Mouse (Mus musculus) embryonic facial prominence, embryonic 12.5 days (tissue): Measurements from ENCODE around the gene Ky. TPM values are rescaled to one million over a fixed set of nuclear protein-coding genes. Genes with fewer than 3 reads are reported as not detected.

ENCODE experiments used
- ATAC-seq: fragments of 200-750 bp; cut with Nextera tagmentation; 2 replicates; pipeline ENCODE4 v1.8.0; 2017; ENCODE audit not compliant: insufficient number of reproducible peaks, insufficient read depth, low FRiP score, low TSS enrichment
- H3K27ac ChIP-seq: fragments of 300-500 bp; sonication (generic); 2 replicates; pipeline ENCODE4 v1.5.1; 2016; ENCODE audit warnings: mild to moderate bottlenecking
- H3K27me3 ChIP-seq: fragments of 300-500 bp; sonication (generic); 2 replicates; pipeline ENCODE4 v1.6.1; 2016; ENCODE audit warnings: mild to moderate bottlenecking, moderate library complexity
- H3K36me3 ChIP-seq: fragments of 300-500 bp; sonication (generic); 2 replicates; pipeline ENCODE4 v1.6.1; 2016; ENCODE audit warnings: mild to moderate bottlenecking
- H3K4me1 ChIP-seq: fragments of 300-500 bp; sonication (generic); 2 replicates; pipeline ENCODE4 v1.6.1; 2016
- H3K4me2 ChIP-seq: fragments of 300-500 bp; sonication (generic); replicated peaks from 2 replicates; pipeline ENCODE4 v1.6.1; 2016; ENCODE audit warnings: mild to moderate bottlenecking, moderate library complexity
- H3K4me3 ChIP-seq: fragments of 300-500 bp; sonication (generic); 2 replicates; pipeline ENCODE4 v1.5.1; 2016; ENCODE audit warnings: mild to moderate bottlenecking
- H3K9ac ChIP-seq: fragments of 300-500 bp; sonication (generic); 2 replicates; pipeline ENCODE4 v1.6.1; 2016; ENCODE audit warnings: mild to moderate bottlenecking, moderate library complexity
- H3K9me3 ChIP-seq: fragments of 300-500 bp; sonication (generic); 2 replicates; pipeline ENCODE4 v1.6.1; 2016; ENCODE audit warnings: mild to moderate bottlenecking, moderate library complexity
- WGBS: fragments of 180-500 bp; shearing (Covaris S2); methylation state at CpG from one replicate; pipeline ENCODE4 v1.1.7; 2016; 5-methylcytosine and 5-hydroxymethylcytosine counted together
- polyA plus RNA-seq: library from polyadenylated mRNA; unstranded; fragments of >200 nt; fragmentation: Nextera tagmentation; extraction: Ambion mirVana; gene quantifications from 2 replicates; pipeline ENCODE4 v1.2.1, GENCODE M21; 2016

Ky gene
- 0.12 and 0.18 TPM in 2 replicates for polyA plus RNA-seq

DNA sequence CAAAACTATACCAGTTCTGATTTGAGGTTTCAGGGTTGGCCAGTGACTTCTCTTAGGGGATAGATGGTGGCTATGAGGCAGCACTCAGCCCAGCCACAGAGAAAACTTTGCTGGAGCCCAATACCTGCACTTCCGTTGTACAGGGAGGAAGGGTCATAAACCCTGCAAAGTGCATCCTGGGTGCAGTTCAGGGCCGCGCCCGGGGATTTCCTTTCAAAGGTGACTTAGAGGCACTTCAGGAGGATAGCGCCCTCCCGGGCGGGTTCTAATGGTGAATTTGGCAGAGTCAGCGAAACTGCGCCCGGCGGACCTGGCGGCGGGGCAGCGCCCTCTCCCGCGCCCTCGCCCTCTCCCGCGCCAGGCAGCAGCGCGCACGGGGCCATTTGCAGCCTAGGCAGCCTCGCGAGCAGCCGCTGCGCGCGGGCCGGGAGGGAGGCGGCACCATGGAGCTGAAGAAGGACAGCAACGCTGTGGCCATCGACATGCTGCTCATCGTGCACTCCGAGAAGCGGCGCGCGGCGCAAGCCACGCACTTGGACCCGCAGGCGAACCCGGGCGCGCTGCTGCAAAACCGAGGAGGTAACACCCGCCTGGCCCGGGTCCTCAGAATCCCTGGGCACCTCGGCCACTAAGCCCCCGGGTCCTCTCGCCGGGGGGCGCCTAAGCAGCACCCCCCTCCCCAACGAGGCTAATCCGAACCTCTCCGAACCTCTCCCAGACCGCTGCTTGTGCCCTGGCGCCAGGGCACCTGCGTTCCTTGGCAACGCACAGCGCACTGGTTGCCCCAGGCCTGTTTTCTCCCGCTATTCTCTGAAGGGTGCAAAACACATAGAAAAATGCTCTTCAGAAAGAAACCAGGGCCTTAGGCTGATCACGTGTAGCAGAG lies at the start of gene Ky:
Ky (plus strand) TSS at position 51 of the 886 bp plus-strand sequence.
- no peak within 1 kb of the TSS for H3K27ac ChIP-seq

GRCm38 (mm10) chr9:102462251-102462650 lies 43.3 kb upstream of the Ky start:
- no peak overlapping the region for H3K4me2 ChIP-seq
- no peak for ATAC-seq
- H3K4me3 ChIP-seq = no peak overlapping the region
- WGBS = 95% methylated on average over 10 of the region's 10 CpGs
- H3K9ac ChIP-seq = no peak overlapping the region
- H3K9me3 ChIP-seq = no peaks in the 10 kb centered on the region
- H3K27ac ChIP-seq = no peak overlapping the region
- H3K27me3 ChIP-seq = no peaks in the 10 kb centered on the region
- no peaks in the 10 kb centered on the region for H3K4me1 ChIP-seq
- no peaks in the 10 kb centered on the region for H3K36me3 ChIP-seq

More for the DNA sequence above, at the start of gene Ky:
- no peak for ATAC-seq
- Histone ChIP-seq H3K4me2 (peak within 1 kb of the TSS; percentile 84), H3K4me3 (peak within 1 kb of the TSS; percentile 42), H3K9me3 (no peaks in the 10 kb centered on the region), H3K27me3 (peaks cover 50% of the 10 kb centered on the region), H3K9ac (peak within 1 kb of the TSS; percentile 12; the same call in 1 of the 2 replicates), H3K36me3 (no peaks in the 10 kb centered on the region), H3K4me1 (no peaks in the 10 kb centered on the region)
- WGBS = 1% methylated on average over 63 of the region's 63 CpGs

GRCm38 (mm10) chr9:102465044-102465443 lies 40.5 kb upstream of the Ky start:
- WGBS = 87% methylated on average over 3 of the region's 3 CpGs
- H3K36me3 ChIP-seq = no peaks in the 10 kb centered on the region
- no peak overlapping the region for H3K27ac ChIP-seq
- H3K27me3 ChIP-seq = no peaks in the 10 kb centered on the region
- H3K4me2 ChIP-seq = no peak overlapping the region
- no peak overlapping the region for H3K4me3 ChIP-seq
- no peaks in the 10 kb centered on the region for H3K4me1 ChIP-seq
- H3K9ac ChIP-seq = no peak overlapping the region
- no peak for ATAC-seq
- no peaks in the 10 kb centered on the region for H3K9me3 ChIP-seq

DNA sequence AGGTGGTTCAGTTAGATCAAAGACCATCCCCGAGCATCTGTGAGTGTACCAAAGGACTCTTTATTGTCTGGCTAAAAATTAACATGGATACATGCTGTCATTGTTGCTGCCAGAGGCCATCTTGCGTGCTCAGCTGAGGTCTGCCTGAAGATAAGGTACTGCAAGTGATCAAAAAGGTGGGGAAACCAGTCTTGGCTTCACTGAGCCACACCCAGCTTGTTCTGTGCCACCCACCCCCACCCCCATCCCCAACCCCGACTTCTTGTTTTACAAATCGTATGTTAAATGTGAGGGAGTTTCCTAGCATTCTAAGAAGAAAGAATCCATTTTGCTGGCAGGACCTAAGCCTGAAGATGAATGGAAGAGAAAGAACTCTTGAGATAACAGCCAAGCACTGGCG lies 39.8 kb upstream of the Ky start:
- no peak overlapping the region for H3K27ac ChIP-seq
- no peaks in the 10 kb centered on the region for H3K27me3 ChIP-seq
- H3K9me3 ChIP-seq = no peaks in the 10 kb centered on the region
- no peak for ATAC-seq
- no peaks in the 10 kb centered on the region for H3K36me3 ChIP-seq
- WGBS = 85% methylated on average over 5 of the region's 5 CpGs
- no peak overlapping the region for H3K4me3 ChIP-seq
- H3K4me2 ChIP-seq = no peak overlapping the region
- no peaks in the 10 kb centered on the region for H3K4me1 ChIP-seq
- no peak overlapping the region for H3K9ac ChIP-seq

DNA sequence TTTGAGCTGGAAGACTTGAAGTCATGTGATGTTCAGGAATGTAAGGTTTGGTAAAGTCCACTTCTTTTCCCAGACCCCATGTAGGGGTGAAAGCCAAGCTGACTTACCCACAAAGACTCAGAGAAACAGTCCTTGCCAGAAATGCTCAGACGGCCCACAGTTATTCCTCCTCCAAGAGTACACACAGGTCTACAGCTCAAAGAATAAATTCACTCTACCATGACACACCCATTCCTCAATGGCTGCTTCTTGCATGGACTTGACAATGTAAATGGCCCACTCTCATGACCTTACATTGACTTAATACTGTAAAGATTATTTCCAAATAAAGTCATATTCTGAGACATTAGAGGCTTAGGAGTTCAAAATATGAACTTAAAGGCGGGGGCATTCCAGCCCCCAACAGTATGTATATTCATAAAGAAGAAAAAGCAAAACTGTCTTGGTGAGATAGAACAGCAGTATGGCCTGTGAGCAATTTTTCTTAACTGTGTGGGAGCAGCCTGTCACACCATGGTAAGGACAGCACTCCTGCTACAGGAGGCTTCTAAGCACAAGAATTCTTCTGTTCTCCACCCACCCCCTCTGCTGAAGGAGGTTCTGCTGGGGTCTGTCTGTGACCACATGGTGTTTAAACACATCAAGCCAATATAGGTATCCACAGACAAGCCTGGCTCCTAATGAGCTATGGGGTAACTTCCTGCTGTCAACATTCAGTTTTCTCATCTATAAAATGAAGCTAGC lies 35.3 kb upstream of the Ky start:
- no peak overlapping the region for H3K4me3 ChIP-seq
- H3K4me2 ChIP-seq = no peak overlapping the region
- H3K36me3 ChIP-seq = no peaks in the 10 kb centered on the region
- WGBS = 77% methylated on average over 2 of the region's 2 CpGs
- H3K4me1 ChIP-seq = no peaks in the 10 kb centered on the region
- ATAC-seq = no peak
- no peak overlapping the region for H3K9ac ChIP-seq
- no peak overlapping the region for H3K27ac ChIP-seq
- H3K27me3 ChIP-seq = no peaks in the 10 kb centered on the region
- no peaks in the 10 kb centered on the region for H3K9me3 ChIP-seq

- no peak for ATAC-seq
- 79% methylated on average over 6 of the region's 6 CpGs for WGBS
- H3K4me2 ChIP-seq = no peak overlapping the region
- no peaks in the 10 kb centered on the region for H3K36me3 ChIP-seq
- H3K9me3 ChIP-seq = no peaks in the 10 kb centered on the region
- H3K4me1 ChIP-seq = no peaks in the 10 kb centered on the region
- H3K27ac ChIP-seq = no peak overlapping the region
- H3K9ac ChIP-seq = no peak overlapping the region
- H3K27me3 ChIP-seq = no peaks in the 10 kb centered on the region
- no peak overlapping the region for H3K4me3 ChIP-seq
Observed at GRCm38 (mm10) chr9:102477767-102478450, 27.6 kb upstream of the Ky start.

DNA sequence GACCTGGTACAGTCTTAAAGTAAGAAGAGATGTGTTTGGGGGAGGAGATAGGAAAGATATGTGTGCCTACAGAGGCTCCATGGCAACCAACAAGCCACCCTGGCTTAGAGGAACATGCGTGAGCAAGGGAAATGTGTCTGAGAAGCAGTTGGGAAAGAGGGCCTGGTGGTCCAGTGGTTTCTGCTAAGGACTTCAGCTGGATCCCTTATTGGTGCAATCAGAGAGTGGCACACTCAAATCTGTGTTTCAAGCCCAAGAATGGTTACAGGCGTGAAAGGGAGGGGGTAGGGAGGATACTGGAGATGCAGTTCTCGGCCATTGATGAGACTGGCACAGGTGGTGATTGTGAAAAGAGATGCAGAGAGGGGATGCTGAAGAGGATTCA lies 27.1 kb upstream of the Ky start:
- no peak overlapping the region for H3K4me2 ChIP-seq
- ATAC-seq = no peak
- H3K27me3 ChIP-seq = no peaks in the 10 kb centered on the region
- H3K4me1 ChIP-seq = no peaks in the 10 kb centered on the region
- no peak overlapping the region for H3K9ac ChIP-seq
- WGBS = 86% methylated on average over 3 of the region's 3 CpGs
- H3K36me3 ChIP-seq = no peaks in the 10 kb centered on the region
- H3K9me3 ChIP-seq = no peaks in the 10 kb centered on the region
- H3K27ac ChIP-seq = no peak overlapping the region
- H3K4me3 ChIP-seq = no peak overlapping the region

DNA sequence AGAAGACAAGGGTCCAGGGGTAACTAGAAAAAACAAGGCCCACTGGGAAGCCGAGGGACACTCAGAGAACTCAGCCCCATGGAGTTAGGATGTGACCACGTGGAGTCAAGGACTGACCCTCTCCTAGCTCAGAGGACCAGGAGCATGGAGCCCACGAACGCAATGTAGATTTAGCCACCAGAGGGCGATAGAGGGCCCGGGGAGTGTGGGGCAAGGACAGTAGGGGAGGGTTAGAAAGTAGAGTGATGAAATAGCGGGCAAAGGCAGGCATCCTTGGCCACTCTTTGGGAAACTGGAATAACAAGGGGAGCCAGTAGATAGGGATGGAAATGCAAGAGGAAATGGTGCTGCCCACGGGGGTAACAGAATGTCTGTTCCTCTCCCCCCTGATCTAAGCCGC lies 26.5 kb upstream of the Ky start:
- Histone ChIP-seq H3K4me1 (no peaks in the 10 kb centered on the region), H3K4me2 (no peak overlapping the region), H3K27me3 (no peaks in the 10 kb centered on the region), H3K9me3 (no peaks in the 10 kb centered on the region), H3K9ac (no peak overlapping the region), H3K36me3 (no peaks in the 10 kb centered on the region), H3K4me3 (no peak overlapping the region), H3K27ac (no peak overlapping the region)
- no peak for ATAC-seq
- WGBS = 58% methylated on average over 9 of the region's 9 CpGs

- ATAC-seq = no peak
- Histone ChIP-seq H3K27me3 (0 out of 2 replicates have a peak, but pooled peaks cover 3% of the 10 kb centered on the region), H3K36me3 (no peaks in the 10 kb centered on the region), H3K9ac (no peak overlapping the region), H3K27ac (no peak overlapping the region), H3K9me3 (no peaks in the 10 kb centered on the region), H3K4me1 (0 out of 2 replicates have a peak, but pooled peaks cover 3% of the 10 kb centered on the region), H3K4me3 (no peak overlapping the region), H3K4me2 (no peak overlapping the region)
- 41% methylated on average over 12 of the region's 12 CpGs for WGBS
Observed at GRCm38 (mm10) chr9:102492031-102492795, 13.3 kb upstream of the Ky start.

DNA sequence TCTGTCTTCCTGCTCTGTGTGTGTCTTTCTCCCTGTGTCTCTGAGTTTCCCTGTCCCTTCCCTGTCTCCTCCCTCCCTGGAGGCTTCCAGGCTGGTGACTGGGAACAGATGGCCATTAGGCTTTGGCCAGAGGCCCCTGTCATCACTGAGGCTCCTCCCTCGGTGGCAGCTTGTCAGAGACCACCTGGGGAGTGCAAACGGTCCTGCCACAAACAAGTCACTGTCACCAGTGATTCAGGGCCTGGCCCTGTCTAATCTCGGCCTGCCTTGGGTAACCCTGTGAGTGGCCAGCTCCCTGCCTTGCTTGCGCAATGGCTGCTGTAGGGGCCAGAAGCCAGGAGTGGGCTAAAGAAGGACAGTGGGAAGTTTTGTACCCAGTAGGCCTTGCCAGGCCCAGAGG lies 12.5 kb upstream of the Ky start:
- ATAC-seq = no peak
- H3K4me2 ChIP-seq = no peak overlapping the region

GRCm38 (mm10) chr9:102493916-102494315 lies 11.6 kb upstream of the Ky start:
- H3K9ac ChIP-seq = no peak overlapping the region
- no peak overlapping the region for H3K4me2 ChIP-seq
- H3K27me3 ChIP-seq = 0 out of 2 replicates have a peak, but pooled peaks cover 3% of the 10 kb centered on the region
- no peak for ATAC-seq
- H3K4me3 ChIP-seq = no peak overlapping the region
- H3K27ac ChIP-seq = no peak overlapping the region
- 0 out of 2 replicates have a peak, but pooled peaks cover 2% of the 10 kb centered on the region for H3K4me1 ChIP-seq
- H3K9me3 ChIP-seq = no peaks in the 10 kb centered on the region
- H3K36me3 ChIP-seq = no peaks in the 10 kb centered on the region
- 92% methylated on average over 2 of the region's 2 CpGs for WGBS

More for the DNA sequence above, 12.5 kb upstream of the Ky start:
- H3K9me3 ChIP-seq = no peaks in the 10 kb centered on the region
- H3K4me1 ChIP-seq = 0 out of 2 replicates have a peak, but pooled peaks cover 3% of the 10 kb centered on the region
- 0 out of 2 replicates have a peak, but pooled peaks cover 3% of the 10 kb centered on the region for H3K27me3 ChIP-seq
- H3K36me3 ChIP-seq = no peaks in the 10 kb centered on the region
- no peak overlapping the region for H3K4me3 ChIP-seq
- 43% methylated on average over 4 of the region's 4 CpGs for WGBS
- no peak overlapping the region for H3K27ac ChIP-seq
- H3K9ac ChIP-seq = no peak overlapping the region
